Mouse (Mus musculus): ENCODE results near the gene Rnase11.

DNA sequence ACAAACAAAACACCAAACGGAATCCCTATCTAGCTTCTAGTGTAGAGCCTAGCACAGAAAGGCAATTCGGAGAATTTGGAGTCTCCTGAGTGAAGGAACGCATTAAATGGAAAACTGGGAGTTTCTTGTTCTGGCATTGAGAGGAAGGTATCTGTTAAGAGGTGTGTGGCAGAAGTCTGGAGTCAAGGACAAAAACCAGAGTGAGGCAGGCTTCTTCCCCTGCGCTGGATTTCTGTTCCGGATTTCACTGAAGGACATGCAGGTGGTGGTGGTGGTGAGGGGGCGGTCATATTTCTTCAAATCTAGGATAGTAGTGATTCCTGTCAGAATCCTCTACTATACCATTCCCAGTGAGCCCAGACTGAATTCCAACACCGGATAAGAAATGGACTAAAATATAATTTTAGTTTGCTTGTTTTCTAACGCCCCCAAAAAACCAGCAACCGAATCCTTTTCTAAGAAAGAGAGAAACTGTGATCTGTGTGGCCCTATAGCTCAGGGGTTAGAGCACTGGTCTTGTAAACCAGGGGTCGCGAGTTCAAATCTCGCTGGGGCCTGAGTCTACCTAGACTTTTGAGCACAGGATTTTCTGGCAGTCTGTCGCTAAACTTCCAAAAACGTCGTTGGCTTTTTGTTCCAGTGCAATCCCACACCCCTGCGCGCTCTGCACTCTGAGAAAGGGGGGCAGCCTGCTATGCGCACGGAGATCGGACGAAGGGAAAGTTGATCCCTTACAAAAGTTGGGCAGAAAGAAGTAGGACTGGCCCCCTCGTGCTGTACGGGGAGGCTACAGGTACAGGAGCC lies 38.4 kb upstream of the Rnase11 start:
- no peak for TF ChIP-seq CTCF (IDR thresholded peaks at IDR 0.05; ENCODE audit: control insufficient read depth, insufficient read depth, low read length)
- no peak for TF ChIP-seq POLR2A (IDR thresholded peaks at IDR 0.05; ENCODE audit: borderline replicate concordance, control insufficient read depth, low read depth, low read length)

Measured in bone marrow, adult 2 months (tissue).